Mouse (Mus musculus): Measurements from ENCODE around the gene Nr1h5. TPM values are rescaled to one million over a fixed set of nuclear protein-coding genes. Genes with fewer than 3 reads are reported as not detected.
A peak's percentile ranks its signal among the peaks of the same experiment; 100 is the strongest.

The Nr1h5 gene
- polyA plus RNA-seq, 1 experiment: 0.12 TPM

DNA sequence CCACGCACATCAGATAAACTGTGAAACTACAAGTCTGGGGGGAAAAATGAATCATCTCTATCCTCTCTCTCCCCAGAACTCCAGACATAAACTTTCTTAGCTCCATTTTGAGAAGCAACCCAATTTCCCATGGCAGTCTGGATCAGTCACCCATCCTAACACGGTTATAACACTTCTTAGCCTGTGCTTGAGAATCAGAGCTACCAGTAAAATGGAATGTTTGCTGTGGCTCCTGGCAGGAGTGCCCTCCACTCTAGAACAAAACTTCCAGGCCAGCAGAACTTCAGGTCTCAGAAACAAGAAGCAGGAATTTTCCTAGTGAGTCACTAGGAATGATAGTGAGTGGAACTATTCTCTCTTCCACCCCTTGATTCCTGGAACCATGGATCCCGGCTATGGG lies 6.6 kb upstream of the Nr1h5 start:
- TF ChIP-seq CTCF (IDR thresholded peaks at IDR 0.05; ENCODE audit: borderline replicate concordance, extremely low read depth, insufficient read depth, insufficient read length) (no peak), POLR2A (IDR thresholded peaks at IDR 0.05; ENCODE audit: borderline replicate concordance, extremely low read depth, insufficient read depth, insufficient read length, poor library complexity, severe bottlenecking) (no peak)
- no peak for DNase-seq (ENCODE audit: low read depth)

DNA sequence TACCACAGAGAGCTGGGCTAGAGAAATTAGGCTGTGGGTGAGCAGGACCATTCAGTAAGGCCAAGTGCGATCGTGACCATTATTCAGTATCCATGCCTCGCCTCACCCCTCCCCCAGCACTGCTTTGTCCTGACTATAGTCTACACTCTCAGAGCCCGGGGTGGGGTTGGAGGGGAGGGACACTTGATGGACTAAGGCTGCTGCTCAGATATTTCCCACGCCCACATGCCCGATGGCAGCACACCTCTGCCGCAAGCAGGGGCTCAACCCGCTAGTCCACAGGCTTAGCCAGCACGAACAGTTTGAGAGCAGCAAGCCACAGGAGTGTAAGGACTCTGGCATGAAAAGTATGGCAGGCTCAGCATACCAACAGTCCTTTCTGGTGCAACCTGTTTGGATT lies 6.1 kb upstream of the Nr1h5 start:
- peak; percentile 47 for DNase-seq (ENCODE audit: low read depth)
- TF ChIP-seq CTCF (IDR thresholded peaks at IDR 0.05; ENCODE audit: borderline replicate concordance, extremely low read depth, insufficient read depth, insufficient read length) (no peak), POLR2A (IDR thresholded peaks at IDR 0.05; ENCODE audit: borderline replicate concordance, extremely low read depth, insufficient read depth, insufficient read length, poor library complexity, severe bottlenecking) (no peak)

DNA sequence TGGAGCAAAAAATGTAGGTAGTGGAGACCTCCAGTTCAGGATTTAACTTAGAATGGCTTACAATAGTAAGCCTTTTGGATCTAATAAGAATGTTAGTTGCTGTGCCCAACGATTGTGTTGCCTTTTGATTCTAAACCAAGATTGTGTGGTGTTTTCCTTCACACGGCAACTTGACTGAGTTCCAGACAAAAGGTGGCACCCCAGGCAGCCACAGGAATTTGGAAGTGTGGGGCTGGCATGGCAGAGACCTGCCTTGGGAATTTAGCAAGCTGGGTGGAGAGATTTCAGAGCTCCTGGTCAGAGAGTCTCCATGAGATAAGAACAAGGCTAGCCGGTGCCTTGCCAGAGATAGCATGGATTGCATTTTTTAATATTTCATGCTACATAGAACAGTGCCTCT lies 8.3 kb downstream of the Nr1h5 start:
- DNase-seq (ENCODE audit: low read depth): no peak
- TF ChIP-seq POLR2A (IDR thresholded peaks at IDR 0.05; ENCODE audit: borderline replicate concordance, extremely low read depth, insufficient read depth, insufficient read length, poor library complexity, severe bottlenecking) (no peak), CTCF (IDR thresholded peaks at IDR 0.05; ENCODE audit: borderline replicate concordance, extremely low read depth, insufficient read depth, insufficient read length) (no peak)

DNA sequence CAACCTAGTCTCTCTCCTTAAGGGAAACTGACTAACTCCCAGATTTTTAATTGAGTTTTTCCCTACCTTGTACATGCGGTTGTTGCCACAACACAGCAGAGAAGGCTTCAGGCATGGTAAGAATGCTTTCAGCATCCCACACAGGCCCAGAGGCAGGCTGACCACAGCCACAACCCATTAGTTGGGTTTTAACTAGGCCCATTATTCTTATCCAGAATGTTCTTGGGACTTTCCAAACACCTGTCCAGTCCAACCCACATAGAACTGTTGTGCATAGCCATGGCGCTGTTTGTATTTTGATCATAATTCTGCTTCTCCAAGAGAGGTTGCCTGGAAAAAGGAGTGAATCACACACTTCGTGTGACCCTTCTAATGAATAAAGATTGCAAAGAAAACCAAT lies 8.8 kb downstream of the Nr1h5 start:
- TF ChIP-seq POLR2A (IDR thresholded peaks at IDR 0.05; ENCODE audit: borderline replicate concordance, extremely low read depth, insufficient read depth, insufficient read length, poor library complexity, severe bottlenecking) (no peak), CTCF (IDR thresholded peaks at IDR 0.05; ENCODE audit: borderline replicate concordance, extremely low read depth, insufficient read depth, insufficient read length) (no peak)
- no peak for DNase-seq (ENCODE audit: low read depth)

DNA sequence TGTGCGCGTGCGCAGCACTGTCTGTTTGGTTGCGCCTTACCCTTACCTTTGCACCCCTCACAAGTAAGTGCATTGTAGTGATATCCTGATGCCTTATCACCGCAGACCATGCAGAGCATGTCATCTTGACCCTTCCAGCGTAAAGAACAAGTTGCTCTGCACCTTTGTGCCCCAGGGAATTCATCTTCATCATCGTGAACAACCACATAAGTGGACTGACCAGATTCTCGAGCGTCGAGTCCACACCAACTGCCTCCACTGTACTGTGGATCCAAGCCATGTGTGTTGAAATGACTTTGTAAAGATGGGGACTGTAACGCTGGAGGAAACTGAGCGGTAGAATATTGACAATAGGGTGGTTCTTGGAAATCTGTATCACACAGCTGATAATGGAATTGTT lies 9.5 kb downstream of the Nr1h5 start:
- TF ChIP-seq POLR2A (IDR thresholded peaks at IDR 0.05; ENCODE audit: borderline replicate concordance, extremely low read depth, insufficient read depth, insufficient read length, poor library complexity, severe bottlenecking): no peak
- no peak for TF ChIP-seq CTCF (IDR thresholded peaks at IDR 0.05; ENCODE audit: borderline replicate concordance, extremely low read depth, insufficient read depth, insufficient read length)
- no peak for DNase-seq (ENCODE audit: low read depth)

DNA sequence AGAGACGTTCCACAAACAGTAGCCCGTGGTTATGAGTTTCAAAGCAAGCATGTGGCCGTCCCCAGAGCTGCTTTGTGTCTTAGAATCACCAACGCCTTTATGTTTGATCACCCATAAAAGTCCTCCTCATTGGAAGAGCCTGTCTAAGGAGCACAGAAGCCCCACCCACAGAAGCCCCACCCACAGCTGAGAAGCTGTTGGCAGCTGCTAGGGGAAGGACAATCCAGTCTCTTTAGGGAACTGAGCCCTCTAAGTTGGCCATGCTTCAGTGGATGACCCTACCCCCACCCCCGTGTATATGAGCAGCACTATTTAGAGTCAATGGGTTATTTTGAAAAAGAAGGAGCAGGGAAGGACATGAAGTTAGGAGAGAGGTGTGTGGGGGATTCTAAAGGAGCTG lies 17.1 kb downstream of the Nr1h5 start:
- DNase-seq (ENCODE audit: low read depth): no peak

DNA sequence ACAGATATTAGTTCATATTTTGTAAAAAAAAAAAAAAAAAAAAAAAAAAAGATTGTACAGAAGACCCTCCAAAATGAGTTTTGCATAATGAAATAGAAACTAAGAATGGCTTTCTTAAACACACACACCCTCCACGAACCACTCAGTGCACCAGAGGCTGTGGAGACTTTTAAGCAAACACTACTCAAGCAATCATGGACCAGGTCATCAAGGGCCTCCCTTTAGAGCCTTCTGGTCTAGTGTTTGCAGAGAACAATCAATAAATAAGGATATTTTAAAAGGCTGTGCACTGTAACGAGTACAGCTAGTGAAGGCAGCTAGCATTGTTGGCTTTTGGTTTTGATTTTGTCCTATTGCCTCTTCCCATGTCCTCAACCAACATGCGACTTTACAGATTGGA lies 17.6 kb downstream of the Nr1h5 start:
- TF ChIP-seq POLR2A (IDR thresholded peaks at IDR 0.05; ENCODE audit: borderline replicate concordance, extremely low read depth, insufficient read depth, insufficient read length, poor library complexity, severe bottlenecking) (no peak), CTCF (IDR thresholded peaks at IDR 0.05; ENCODE audit: borderline replicate concordance, extremely low read depth, insufficient read depth, insufficient read length) (no peak)
- no peak for DNase-seq (ENCODE audit: low read depth)

More for the DNA sequence above, 17.1 kb downstream of the Nr1h5 start:
- TF ChIP-seq POLR2A (IDR thresholded peaks at IDR 0.05; ENCODE audit: borderline replicate concordance, extremely low read depth, insufficient read depth, insufficient read length, poor library complexity, severe bottlenecking): no peak
- TF ChIP-seq CTCF (IDR thresholded peaks at IDR 0.05; ENCODE audit: borderline replicate concordance, extremely low read depth, insufficient read depth, insufficient read length): no peak

DNA sequence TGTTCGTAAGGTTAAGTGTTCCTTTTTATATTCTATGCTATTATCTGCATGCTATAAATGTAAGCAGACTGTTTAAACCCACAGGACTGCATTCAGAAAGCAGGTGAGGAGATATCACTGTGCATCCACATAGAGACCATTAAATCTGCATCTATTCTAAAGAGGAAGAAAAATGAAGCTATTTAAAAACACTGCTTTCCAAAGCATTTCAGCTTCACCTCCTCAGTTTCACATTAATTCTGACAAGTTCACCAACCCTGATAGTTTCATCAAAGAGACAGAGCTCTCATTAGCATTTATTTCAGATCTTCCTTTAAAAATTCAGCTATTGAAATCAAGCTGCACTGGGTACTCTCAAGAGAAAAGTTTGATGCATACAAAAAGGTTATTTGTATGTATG lies 25.8 kb downstream of the Nr1h5 start:
- TF ChIP-seq POLR2A (IDR thresholded peaks at IDR 0.05; ENCODE audit: borderline replicate concordance, extremely low read depth, insufficient read depth, insufficient read length, poor library complexity, severe bottlenecking) (no peak), CTCF (IDR thresholded peaks at IDR 0.05; ENCODE audit: borderline replicate concordance, extremely low read depth, insufficient read depth, insufficient read length) (no peak)
- peak; percentile 51 for DNase-seq (ENCODE audit: low read depth)

DNA sequence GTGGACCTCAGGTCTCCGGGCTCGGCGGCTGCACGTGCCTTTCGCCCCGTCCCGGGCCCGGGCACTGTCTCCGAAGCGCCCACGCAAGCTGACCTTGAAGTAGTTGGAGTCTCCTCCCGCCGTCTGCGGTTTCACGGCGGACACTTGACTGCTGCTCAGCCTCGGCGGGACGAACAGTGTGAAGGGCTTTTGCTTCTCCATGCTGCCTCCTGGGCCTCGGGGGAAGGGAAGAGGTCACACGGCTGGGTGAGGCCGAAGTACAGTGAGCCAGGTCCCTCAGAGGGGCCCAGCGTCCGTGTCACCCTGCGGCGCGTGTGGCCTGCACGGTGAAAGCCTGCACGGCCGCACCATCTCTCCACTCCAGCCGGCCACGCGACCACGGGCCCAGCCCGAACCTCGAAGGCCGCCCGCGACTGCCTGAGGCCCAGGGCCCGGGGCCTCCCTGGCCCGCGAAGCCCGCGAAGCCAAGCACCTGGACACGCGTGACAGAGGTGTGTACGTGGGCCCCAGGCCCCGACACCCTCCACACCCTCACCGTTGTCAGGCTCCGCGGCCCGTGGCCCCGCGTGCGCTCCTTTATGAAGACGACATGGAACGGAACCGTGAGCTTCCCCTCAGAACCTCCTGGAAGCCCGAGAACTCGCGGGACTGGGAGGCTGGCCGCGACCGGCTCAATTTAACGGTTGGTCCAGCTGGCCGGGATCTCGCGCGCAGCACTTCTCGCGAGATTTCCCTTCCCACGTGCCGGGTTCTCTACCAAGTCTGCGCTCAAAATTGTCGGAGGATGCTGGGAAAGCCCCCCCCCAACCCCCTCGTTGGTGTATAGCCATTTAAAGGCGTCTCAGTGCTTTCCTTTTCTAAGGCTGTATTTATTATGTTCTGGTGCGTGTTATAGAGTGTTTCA lies 28.2 kb downstream of the Nr1h5 start, which contains the start of gene Sycp1:
Gene Sycp1, minus strand, starts transcription at position 650 of the 904 bp plus-strand sequence.
- TF ChIP-seq POLR2A (IDR thresholded peaks at IDR 0.05; ENCODE audit: borderline replicate concordance, extremely low read depth, insufficient read depth, insufficient read length, poor library complexity, severe bottlenecking) (no peak), CTCF (IDR thresholded peaks at IDR 0.05; ENCODE audit: borderline replicate concordance, extremely low read depth, insufficient read depth, insufficient read length) (no peak)
- no peak for DNase-seq (ENCODE audit: low read depth)

DNA sequence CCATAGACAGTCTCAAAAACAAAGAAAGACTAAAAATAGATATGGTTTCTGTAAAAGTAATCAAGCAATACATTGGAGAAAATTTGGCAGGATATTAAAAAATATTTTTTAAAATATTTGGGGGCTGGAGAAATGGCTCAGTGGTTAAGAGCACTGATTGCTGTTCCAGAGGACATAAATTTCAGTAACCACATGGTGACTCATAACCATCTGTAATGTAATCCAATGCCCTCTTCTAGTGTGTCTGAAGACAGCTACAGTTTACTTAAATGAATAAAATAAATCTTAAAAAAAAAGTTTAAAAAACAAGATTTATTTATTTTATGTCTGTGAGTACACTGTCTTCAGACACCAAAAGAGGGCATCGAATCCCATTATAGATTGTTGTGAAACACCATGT lies 64.8 kb downstream of the Nr1h5 start:
- TF ChIP-seq POLR2A (IDR thresholded peaks at IDR 0.05; ENCODE audit: borderline replicate concordance, extremely low read depth, insufficient read depth, insufficient read length, poor library complexity, severe bottlenecking): no peak
- TF ChIP-seq CTCF (IDR thresholded peaks at IDR 0.05; ENCODE audit: borderline replicate concordance, extremely low read depth, insufficient read depth, insufficient read length): no peak

More for the DNA sequence above, 64.8 kb downstream of the Nr1h5 start:
- DNase-seq (ENCODE audit: low read depth): no peak

Other genes with a start within 250 kb of the Nr1h5 start
- 6.4 and 8.1 TPM in 2 replicates for gene Tspan2, start 229.6 kb downstream of the Nr1h5 start, polyA plus RNA-seq (2012; rRNA removed)
- not detected in 2 replicates for gene Tshb, start 181.4 kb downstream of the Nr1h5 start, polyA plus RNA-seq (2012; rRNA removed)
- not detected in 2 replicates for gene Sycp1, start 28.0 kb downstream of the Nr1h5 start, polyA plus RNA-seq (2012; rRNA removed)
- gene Sike1, start 31.6 kb upstream of the Nr1h5 start, polyA plus RNA-seq (2012; rRNA removed): 46.5 and 49.0 TPM in 2 replicates
- 61.0 and 122 TPM in 2 replicates for gene Csde1, start 56.3 kb upstream of the Nr1h5 start, polyA plus RNA-seq (2012; rRNA removed)
- 70.2 and 80.4 TPM in 2 replicates for gene Nras, start 94.2 kb upstream of the Nr1h5 start, polyA plus RNA-seq (2012; rRNA removed)
- gene Ampd1, start 109.9 kb upstream of the Nr1h5 start, polyA plus RNA-seq (2012; rRNA removed): 0.16 and 0.21 TPM in 2 replicates
- 1.0 and 1.5 TPM in 2 replicates for gene Dennd2c, start 138.5 kb upstream of the Nr1h5 start, polyA plus RNA-seq (2012; rRNA removed)
- 161 and 168 TPM in 2 replicates for gene Bcas2, start 207.5 kb upstream of the Nr1h5 start, polyA plus RNA-seq (2012; rRNA removed)

Measured in brain, embryonic 14.5 days (tissue).